Mouse (Mus musculus) neural tube, embryonic 15.5 days (tissue): ENCODE measurements around the gene Klhl10. TPM values are rescaled to one million over a fixed set of nuclear protein-coding genes. Genes with fewer than 3 reads are reported as not detected.

Experiments
- ATAC-seq: fragments of 200-750 bp; cut with Nextera tagmentation; 2 replicates; pipeline ENCODE4 v1.8.0; 2017; ENCODE audit warnings: mild to moderate bottlenecking, moderate TSS enrichment, moderate library complexity; ENCODE audit not compliant: low FRiP score
- H3K27ac ChIP-seq: fragments of 300-500 bp; sonication (generic); replicated peaks from 2 replicates; pipeline ENCODE4 v1.5.1; 2015; ENCODE audit warnings: mild to moderate bottlenecking, inconsistent platforms
- H3K27me3 ChIP-seq: fragments of 300-500 bp; sonication (generic); replicated peaks from 2 replicates; pipeline ENCODE4 v1.6.1; 2015; ENCODE audit warnings: inconsistent platforms
- H3K36me3 ChIP-seq: fragments of 300-500 bp; sonication (generic); 2 replicates; pipeline ENCODE4 v1.6.1; 2015; ENCODE audit warnings: inconsistent platforms
- H3K4me1 ChIP-seq: fragments of 300-500 bp; sonication (generic); 2 replicates; pipeline ENCODE4 v1.6.1; 2015; ENCODE audit warnings: inconsistent platforms
- H3K4me2 ChIP-seq: fragments of 300-500 bp; sonication (generic); 2 replicates; pipeline ENCODE4 v1.6.1; 2015; ENCODE audit warnings: inconsistent platforms, mild to moderate bottlenecking, moderate library complexity
- H3K4me3 ChIP-seq: fragments of 300-500 bp; sonication (generic); replicated peaks from 2 replicates; pipeline ENCODE4 v1.5.1; 2015; ENCODE audit warnings: mild to moderate bottlenecking, inconsistent platforms
- H3K9ac ChIP-seq: fragments of 300-500 bp; sonication (generic); replicated peaks from 2 replicates; pipeline ENCODE4 v1.6.1; 2015; ENCODE audit warnings: mild to moderate bottlenecking, inconsistent platforms
- H3K9me3 ChIP-seq: fragments of 300-500 bp; sonication (generic); replicated peaks from 2 replicates; pipeline ENCODE4 v1.6.1; 2016; ENCODE audit warnings: inconsistent platforms
- WGBS: fragments of 180-500 bp; shearing (Covaris S2); methylation state at CpG from one replicate; pipeline ENCODE4 v1.1.7; 2015; ENCODE audit warnings: mixed read lengths; 5-methylcytosine and 5-hydroxymethylcytosine counted together
- polyA plus RNA-seq: library from polyadenylated mRNA; unstranded; fragments of >200 nt; fragmentation: Nextera tagmentation; extraction: Ambion mirVana; gene quantifications from 2 replicates; pipeline ENCODE4 v1.2.1, GENCODE M21; 2015

The Klhl10 gene
- polyA plus RNA-seq = 0.83 and 0.84 TPM in 2 replicates

- WGBS = 79% methylated on average over 8 of the region's 8 CpGs
- peak within 1 kb of the TSS; percentile 92 for H3K9ac ChIP-seq
Observed at GRCm38 (mm10) chr11:100441797-100442196, at the start of gene Klhl10, which contains the start of gene Nt5c3b. Gene Klhl10, plus strand, starts transcription at chr11:100441917. Gene Nt5c3b, minus strand, starts transcription at chr11:100441808.

GRCm38 (mm10) chr11:100392958-100393357, 48.8 kb upstream of the Klhl10 start:
- H3K4me1 ChIP-seq = peaks cover 60% of the 10 kb centered on the region
- WGBS = 82% methylated on average over 5 of the region's 5 CpGs
- H3K27me3 ChIP-seq = 0 out of 2 replicates have a peak, but pooled peaks cover 3% of the 10 kb centered on the region
- no peaks in the 10 kb centered on the region for H3K36me3 ChIP-seq
- H3K4me2 ChIP-seq = no peak overlapping the region
- H3K9ac ChIP-seq = no peak overlapping the region
- no peaks in the 10 kb centered on the region for H3K9me3 ChIP-seq
- ATAC-seq = no peak
- no peak overlapping the region for H3K4me3 ChIP-seq
- no peak overlapping the region for H3K27ac ChIP-seq

More at GRCm38 (mm10) chr11:100441797-100442196, at the start of gene Klhl10, which contains the start of gene Nt5c3b:
- Histone ChIP-seq H3K27me3 (no peaks in the 10 kb centered on the region), H3K4me3 (peak within 1 kb of the TSS; percentile 84), H3K4me2 (peak within 1 kb of the TSS; percentile 76), H3K4me1 (peaks cover 25% of the 10 kb centered on the region), H3K36me3 (peaks cover 6% of the 10 kb centered on the region; the same call in 1 of the 2 replicates), H3K9me3 (no peaks in the 10 kb centered on the region), H3K27ac (peak within 1 kb of the TSS; percentile 80)
- no peak for ATAC-seq

- WGBS = 85% methylated on average over 7 of the region's 7 CpGs
- H3K4me3 ChIP-seq = no peak overlapping the region
- H3K4me1 ChIP-seq = peaks cover 55% of the 10 kb centered on the region
- H3K4me2 ChIP-seq = no peak overlapping the region
- H3K9ac ChIP-seq = no peak overlapping the region
- no peaks in the 10 kb centered on the region for H3K9me3 ChIP-seq
- no peak overlapping the region for H3K27ac ChIP-seq
- H3K27me3 ChIP-seq = 0 out of 2 replicates have a peak, but pooled peaks cover 3% of the 10 kb centered on the region
- ATAC-seq = no peak
- no peaks in the 10 kb centered on the region for H3K36me3 ChIP-seq
Observed at GRCm38 (mm10) chr11:100393733-100394132, 48.0 kb upstream of the Klhl10 start.

GRCm38 (mm10) chr11:100394353-100395074, 47.2 kb upstream of the Klhl10 start:
- Histone ChIP-seq H3K36me3 (no peaks in the 10 kb centered on the region), H3K4me3 (no peak overlapping the region), H3K9me3 (no peaks in the 10 kb centered on the region), H3K27me3 (0 out of 2 replicates have a peak, but pooled peaks cover 3% of the 10 kb centered on the region), H3K4me2 (peak overlapping the region; percentile 64), H3K27ac (no peak overlapping the region), H3K4me1 (peaks cover 53% of the 10 kb centered on the region), H3K9ac (no peak overlapping the region)
- 64% methylated on average over 5 of the region's 5 CpGs for WGBS
- no peak for ATAC-seq

- H3K27me3 ChIP-seq = 0 out of 2 replicates have a peak, but pooled peaks cover 3% of the 10 kb centered on the region
- no peaks in the 10 kb centered on the region for H3K9me3 ChIP-seq
- 36% methylated on average over 11 of the region's 11 CpGs for WGBS
- peak overlapping the region; percentile 64 for H3K4me2 ChIP-seq
- no peaks in the 10 kb centered on the region for H3K36me3 ChIP-seq
- H3K27ac ChIP-seq = no peak overlapping the region
- H3K4me3 ChIP-seq = peak overlapping the region; percentile 61
- H3K9ac ChIP-seq = no peak overlapping the region
- ATAC-seq = no peak
- peaks cover 47% of the 10 kb centered on the region for H3K4me1 ChIP-seq
Observed at GRCm38 (mm10) chr11:100395200-100395599, 46.5 kb upstream of the Klhl10 start.

GRCm38 (mm10) chr11:100395861-100396631, 45.7 kb upstream of the Klhl10 start:
- WGBS = 47% methylated on average over 17 of the region's 17 CpGs
- ATAC-seq = no peak
- Histone ChIP-seq H3K27ac (peak overlapping the region; percentile 77; the same call in 1 of the 2 replicates), H3K4me3 (peak overlapping the region; percentile 61), H3K36me3 (no peaks in the 10 kb centered on the region), H3K27me3 (0 out of 2 replicates have a peak, but pooled peaks cover 3% of the 10 kb centered on the region), H3K4me2 (peak overlapping the region; percentile 64), H3K4me1 (peaks cover 40% of the 10 kb centered on the region), H3K9ac (peak overlapping the region; percentile 72), H3K9me3 (no peaks in the 10 kb centered on the region)

- peak overlapping the region; percentile 72 for H3K9ac ChIP-seq
- H3K27ac ChIP-seq = peak overlapping the region; percentile 77
- peaks cover 35% of the 10 kb centered on the region for H3K4me1 ChIP-seq
- peak overlapping the region; percentile 61 for H3K4me3 ChIP-seq
- no peaks in the 10 kb centered on the region for H3K36me3 ChIP-seq
- peak overlapping the region; percentile 64 for H3K4me2 ChIP-seq
- no peaks in the 10 kb centered on the region for H3K9me3 ChIP-seq
- ATAC-seq = peak; percentile 32; the same call in 1 of the 2 replicates
- 0 out of 2 replicates have a peak, but pooled peaks cover 3% of the 10 kb centered on the region for H3K27me3 ChIP-seq
- 2% methylated on average over 39 of the region's 42 CpGs for WGBS
Observed at GRCm38 (mm10) chr11:100396886-100397599, 44.7 kb upstream of the Klhl10 start.

GRCm38 (mm10) chr11:100397600-100398389, 43.9 kb upstream of the Klhl10 start, which contains the start of gene Jup:
Gene Jup, minus strand, starts transcription at chr11:100397763.
- Histone ChIP-seq H3K36me3 (no peaks in the 10 kb centered on the region), H3K4me2 (peak within 1 kb of the TSS; percentile 64), H3K9me3 (no peaks in the 10 kb centered on the region), H3K27ac (peak within 1 kb of the TSS; percentile 77), H3K4me1 (peaks cover 35% of the 10 kb centered on the region), H3K4me3 (peak within 1 kb of the TSS; percentile 61), H3K9ac (peak within 1 kb of the TSS; percentile 72), H3K27me3 (0 out of 2 replicates have a peak, but pooled peaks cover 3% of the 10 kb centered on the region)
- under 1% methylated on average over 37 of the region's 37 CpGs for WGBS
- peak; percentile 98 for ATAC-seq

- H3K4me2 ChIP-seq = no peak overlapping the region
- H3K36me3 ChIP-seq = no peaks in the 10 kb centered on the region
- H3K27ac ChIP-seq = no peak overlapping the region
- no peak for ATAC-seq
- H3K9me3 ChIP-seq = no peaks in the 10 kb centered on the region
- 0 out of 2 replicates have a peak, but pooled peaks cover 3% of the 10 kb centered on the region for H3K27me3 ChIP-seq
- no peak overlapping the region for H3K4me3 ChIP-seq
- WGBS = 94% methylated on average over 7 of the region's 7 CpGs
- peaks cover 35% of the 10 kb centered on the region for H3K4me1 ChIP-seq
- H3K9ac ChIP-seq = no peak overlapping the region
Observed at GRCm38 (mm10) chr11:100398517-100398916, 43.2 kb upstream of the Klhl10 start.

GRCm38 (mm10) chr11:100399320-100399719, 42.4 kb upstream of the Klhl10 start:
- Histone ChIP-seq H3K36me3 (no peaks in the 10 kb centered on the region), H3K27me3 (0 out of 2 replicates have a peak, but pooled peaks cover 3% of the 10 kb centered on the region), H3K4me3 (no peak overlapping the region), H3K27ac (no peak overlapping the region), H3K4me1 (peaks cover 34% of the 10 kb centered on the region), H3K9me3 (no peaks in the 10 kb centered on the region), H3K4me2 (no peak overlapping the region), H3K9ac (no peak overlapping the region)
- 85% methylated on average over 9 of the region's 9 CpGs for WGBS
- no peak for ATAC-seq
